Mouse (Mus musculus) gastrocnemius, postnatal 36 days (tissue): ENCODE measurements at regions not wholly inside any gene's neighbourhood (a gene's known extent, or its start where the extent isn't known, plus 50 kb on each side); places are given as distances from the start of the nearest gene placed in this dataset.
"Not testable (repeated sequence)": the region's sequence is repeated elsewhere in the genome, so short reads cannot be mapped to it uniquely, and the experiment has no call there.

Experiments used
- DNase-seq, 2 experiments: peaks; one replicate each; pipeline ENCODE4 v3.0.0; 2022
- intact Hi-C: fragments of 180-260 bp; cut with DNase I; formaldehyde crosslinking; loops from one replicate; pipeline ENCODE4 v1.15.1; 2025

DNA sequence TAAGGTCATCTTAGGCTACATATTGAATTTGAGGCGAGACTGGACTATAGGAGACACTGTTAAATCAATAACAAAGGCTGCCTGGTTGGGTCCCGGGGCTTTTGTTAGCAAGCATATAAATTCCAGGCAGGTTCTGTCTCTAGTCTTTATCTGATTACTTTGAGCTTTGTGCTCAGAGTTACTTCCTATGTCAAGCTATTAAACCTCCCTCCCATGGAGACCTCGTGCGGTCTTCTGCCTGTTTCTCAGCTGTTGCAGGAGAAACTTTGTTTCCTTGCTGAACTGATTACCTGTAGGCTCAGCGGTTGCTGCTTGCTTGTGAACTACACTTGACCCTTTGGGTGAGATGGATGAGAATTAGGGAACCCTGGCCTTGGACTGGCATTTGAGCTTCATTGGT lies 210.5 kb upstream of the Btg1 start:
- intact Hi-C loops, result no loop called here
- no peak for DNase-seq

- no peak for DNase-seq
- intact Hi-C loops, result no loop called here
Measured at GRCm38 (mm10) chr10:96407846-96408245, 209.0 kb upstream of the Btg1 start.

DNA sequence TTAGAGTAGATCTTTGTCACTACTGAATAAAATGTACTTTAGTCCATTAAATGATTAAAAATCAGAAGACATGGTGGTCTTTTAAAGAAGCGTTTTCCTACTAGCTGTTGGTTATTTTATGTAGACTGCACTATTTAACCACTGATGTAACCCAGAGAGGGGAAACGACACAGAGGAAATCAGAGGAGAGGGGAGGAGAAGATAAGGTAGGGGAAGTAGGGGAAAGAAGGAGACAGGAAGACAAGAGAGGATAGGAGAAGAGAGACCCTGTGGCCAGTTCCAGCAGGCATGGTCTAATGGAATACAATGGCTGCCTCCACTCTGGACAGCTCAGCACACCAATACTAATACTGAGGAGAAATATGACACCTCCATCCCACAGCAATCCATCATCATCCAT lies 208.6 kb upstream of the Btg1 start:
- intact Hi-C loops, result no loop called here
- no peak for DNase-seq

- DNase-seq, result no peak
- intact Hi-C loops, result no loop called here
Measured at GRCm38 (mm10) chr10:96410028-96410427, 206.8 kb upstream of the Btg1 start.

DNA sequence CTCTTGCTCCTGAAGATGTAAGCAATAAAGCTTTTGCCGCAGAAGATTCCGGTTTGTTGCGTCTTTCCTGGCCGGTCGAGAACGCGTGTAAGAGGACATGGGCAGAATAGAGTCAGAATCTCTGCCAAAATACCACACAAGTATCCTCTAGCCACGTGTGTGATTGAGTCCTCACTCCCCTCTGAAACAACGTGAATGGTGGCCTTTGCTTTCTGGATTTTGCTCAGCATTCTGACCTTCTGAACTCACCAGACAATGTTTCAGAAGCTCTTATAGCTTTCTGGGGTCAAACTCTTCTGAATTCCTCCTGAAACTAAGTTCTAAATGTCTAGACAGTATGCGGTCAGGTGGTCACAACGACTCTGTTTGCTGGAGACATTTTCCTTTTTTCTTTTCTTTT lies 202.0 kb upstream of the Btg1 start:
- intact Hi-C loops, result no loop called here
- DNase-seq, result no peak

DNA sequence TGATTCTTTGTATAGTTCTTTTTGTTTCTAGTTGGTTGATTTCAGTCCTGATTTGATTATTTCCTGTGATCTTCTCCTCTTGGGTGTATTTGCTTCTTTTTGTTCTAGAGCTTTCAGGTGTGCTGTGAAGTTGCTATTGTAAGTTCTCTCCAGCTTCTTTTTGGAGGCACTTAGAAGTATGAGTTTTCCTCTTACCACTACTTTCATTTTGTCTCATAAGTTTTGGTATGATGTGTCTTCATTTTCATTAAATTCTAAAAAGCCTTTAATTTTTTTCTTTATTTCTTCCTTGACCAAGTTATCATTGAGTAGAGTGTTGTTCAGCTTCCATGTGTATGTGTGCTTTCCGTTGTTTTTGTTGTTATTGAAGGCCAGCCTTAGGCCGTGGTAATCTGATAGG lies 195.3 kb upstream of the Btg1 start:
- DNase-seq, intact Hi-C loops: not testable (repeated sequence)

GRCm38 (mm10) chr10:96427407-96427806 lies 189.4 kb upstream of the Btg1 start:
- DNase-seq, result no peak
- intact Hi-C loops, result no loop called here

- intact Hi-C loops, result no loop called here
- no peak for DNase-seq
Measured at GRCm38 (mm10) chr10:96430142-96430541, 186.7 kb upstream of the Btg1 start.

- no peak for DNase-seq
- intact Hi-C loops, result no loop called here
Measured at GRCm38 (mm10) chr10:96435109-96435508, 181.7 kb upstream of the Btg1 start.

- DNase-seq, result no peak
- intact Hi-C loops, result no loop called here
Measured at GRCm38 (mm10) chr10:96438398-96439103, 178.3 kb upstream of the Btg1 start.

DNA sequence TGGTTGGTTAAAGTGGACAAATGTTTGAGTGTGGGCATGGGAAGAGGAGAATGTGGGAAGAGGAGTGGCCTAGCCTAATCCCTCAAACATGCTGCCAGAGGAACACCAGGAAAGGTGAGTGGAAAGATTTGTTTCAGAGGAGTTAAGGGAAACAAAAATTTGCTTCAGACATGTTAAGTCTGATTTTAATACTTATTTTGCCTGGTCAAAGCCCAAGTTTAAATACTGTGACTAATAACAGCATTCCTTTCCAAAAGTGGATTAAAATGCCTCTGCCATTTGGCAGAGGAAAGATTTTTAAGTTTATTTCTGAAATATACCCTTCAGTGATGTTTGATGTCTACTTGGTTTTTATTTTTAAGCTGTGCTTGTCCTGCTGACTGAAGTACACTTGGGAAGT lies 174.6 kb upstream of the Btg1 start:
- intact Hi-C loops, result no loop called here
- DNase-seq, result no peak

- DNase-seq, result no peak
- intact Hi-C loops, result no loop called here
Measured at GRCm38 (mm10) chr10:96450266-96450665, 166.5 kb upstream of the Btg1 start.

DNA sequence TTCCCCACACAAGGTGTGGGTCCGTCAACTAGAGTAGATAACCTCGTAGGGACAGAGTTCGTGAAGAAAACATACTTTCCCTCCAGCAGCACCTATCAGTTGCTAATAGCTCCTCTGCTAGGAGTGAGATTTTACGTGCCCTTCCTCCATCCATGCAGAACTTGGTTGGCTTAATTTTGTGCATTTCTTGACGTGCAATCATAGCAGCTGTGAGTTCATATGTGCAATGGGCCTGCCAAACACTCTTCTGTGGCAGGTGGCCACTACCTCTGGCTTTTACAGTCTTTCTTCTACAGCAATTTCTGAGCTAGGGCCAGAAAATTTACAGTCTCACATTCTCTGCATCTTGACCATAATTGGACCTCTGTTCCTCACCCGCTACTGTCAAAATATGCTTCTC lies 161.9 kb upstream of the Btg1 start:
- DNase-seq, result no peak
- intact Hi-C loops, result no loop called here

GRCm38 (mm10) chr10:96458551-96458950 lies 158.3 kb upstream of the Btg1 start:
- intact Hi-C loops, result no loop called here
- no peak for DNase-seq

- DNase-seq, result no peak
- intact Hi-C loops, result no loop called here
Measured at GRCm38 (mm10) chr10:96459186-96459585, 157.6 kb upstream of the Btg1 start.

GRCm38 (mm10) chr10:96460151-96460550 lies 156.7 kb upstream of the Btg1 start:
- intact Hi-C loops, result no loop called here
- no peak for DNase-seq

DNA sequence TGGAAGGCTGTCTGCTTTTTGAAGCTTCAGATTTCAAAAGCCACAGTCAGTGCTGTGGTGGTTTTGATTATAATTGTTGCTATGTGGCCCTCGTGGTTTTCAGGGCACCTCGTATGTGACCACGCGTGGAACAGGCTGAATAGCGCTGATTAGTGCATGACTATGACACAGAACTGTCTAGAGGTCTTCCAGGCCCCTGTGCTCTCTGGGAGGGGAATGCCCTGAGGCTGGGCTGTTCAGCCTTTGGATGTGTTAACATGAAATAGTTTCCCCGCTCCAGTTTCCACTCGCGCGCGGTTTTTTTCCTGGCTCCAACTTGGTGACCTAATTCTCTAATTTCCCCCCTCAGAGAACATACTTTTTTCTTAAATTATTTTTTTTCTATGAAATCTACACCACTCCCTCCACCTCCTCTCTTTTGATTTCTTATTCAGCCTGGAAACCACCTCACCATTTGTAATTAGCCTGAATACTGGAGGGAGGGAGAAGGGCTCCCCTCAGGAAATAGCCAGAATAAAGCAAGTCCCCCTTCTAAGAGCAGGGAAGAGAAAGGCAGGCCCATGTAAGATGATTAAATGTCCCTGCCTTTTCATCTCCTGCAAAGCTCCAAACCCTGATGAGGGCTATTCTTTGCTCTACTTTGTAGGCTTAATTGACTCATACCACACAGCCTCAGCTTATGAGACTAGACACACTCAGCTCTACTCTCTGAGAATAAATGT lies 156.0 kb upstream of the Btg1 start:
- intact Hi-C loops, result no loop called here
- no peak for DNase-seq

GRCm38 (mm10) chr10:96465967-96466366 lies 150.8 kb upstream of the Btg1 start:
- intact Hi-C loops, result no loop called here
- no peak for DNase-seq

DNA sequence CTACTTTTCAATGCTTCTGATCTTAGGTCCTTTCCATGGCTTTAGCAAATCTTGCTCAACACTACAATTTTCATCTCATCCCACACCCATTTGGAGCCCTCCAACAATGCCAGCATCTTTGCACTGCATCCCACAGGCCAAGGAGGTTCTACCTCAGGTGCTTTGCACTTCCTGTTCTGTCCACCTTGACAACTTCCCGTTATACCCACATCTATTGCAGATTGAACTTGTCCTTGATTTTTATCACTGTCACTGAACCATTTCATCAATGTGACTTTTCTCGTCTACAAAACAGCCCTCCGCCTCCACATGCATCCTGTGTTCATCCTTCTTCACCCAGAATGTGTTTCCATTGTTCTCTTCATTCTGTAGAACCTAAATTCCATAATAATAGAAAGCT lies 150.0 kb upstream of the Btg1 start:
- no peak for DNase-seq
- intact Hi-C loops, result no loop called here

DNA sequence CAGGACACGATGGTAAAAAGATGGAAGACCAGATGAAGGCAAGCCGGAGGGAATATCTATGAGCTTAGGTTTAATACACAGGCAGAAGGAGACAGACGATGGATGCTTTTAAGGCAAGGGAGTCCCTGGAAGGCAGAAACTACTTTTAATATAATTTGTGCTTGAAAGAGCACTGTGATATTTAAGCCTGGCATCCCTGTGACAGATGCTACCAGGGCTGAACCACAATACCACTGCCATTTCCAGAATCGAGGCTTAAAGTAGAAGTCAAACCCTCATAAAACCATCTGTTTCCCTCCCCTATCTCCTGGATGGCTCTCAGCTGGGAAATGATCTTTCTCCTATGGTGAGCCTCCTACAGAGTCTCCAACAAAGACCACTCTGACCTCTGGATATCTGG lies 149.1 kb upstream of the Btg1 start:
- no peak for DNase-seq
- intact Hi-C loops, result no loop called here

GRCm38 (mm10) chr10:96471523-96471922 lies 145.3 kb upstream of the Btg1 start:
- no peak for DNase-seq
- intact Hi-C loops, result no loop called here

GRCm38 (mm10) chr10:96479350-96479749 lies 137.5 kb upstream of the Btg1 start:
- DNase-seq, result no peak

More at GRCm38 (mm10) chr10:96479350-96479749, 137.5 kb upstream of the Btg1 start:
- intact Hi-C loops, result no loop called here
